ENCODE assay signal across 10 mouse cellular contexts in genomic region chr10:75677989-75678388, GRCm38 (mm10). TPM values are rescaled to one million over a fixed set of nuclear protein-coding genes. Genes with fewer than 3 reads are reported as not detected.
DNase-seq lines count a peak whose midpoint lies in the region; ATAC-seq and TF ChIP-seq lines count a peak whose summit lies in the region.
"Had no signal": no experiment of that assay in that cellular context is flagged by ENCODE, and none has a peak within 500 bp of the region (broad histone marks: within the 10 kb centered on the region; RNA-seq: fewer than 3 reads in every experiment).

No protein-coding gene starts in this region.

- no peak for TF ChIP-seq EP300 in heart, postnatal 0 days (IDR thresholded peaks at IDR 0.05; ENCODE audit: low read depth)

- H3K4me2 ChIP-seq in hindbrain, postnatal 0 days (ENCODE audit: low read depth, low read length) = no peak overlapping the region
- no peak overlapping the region for H3K4me2 ChIP-seq in hindbrain, embryonic 12.5 days (replicated peaks)
- H3K4me2 ChIP-seq in heart, postnatal 0 days (ENCODE audit: low read depth, low read length) = no peak overlapping the region
- H3K4me2 ChIP-seq in hindbrain, embryonic 11.5 days (replicated peaks; ENCODE audit: low read depth, low read length) = no peak overlapping the region
- H3K4me2 ChIP-seq: neural tube, embryonic 13.5 days had no signal

- TF ChIP-seq CTCF in hindbrain, postnatal 0 days (IDR thresholded peaks at IDR 0.05; ENCODE audit: low read depth) = no peak
- TF ChIP-seq CTCF in heart, postnatal 0 days (IDR thresholded peaks at IDR 0.05; ENCODE audit: low read depth) = no peak
- no peak for TF ChIP-seq CTCF in lung, adult 2 months (IDR thresholded peaks at IDR 0.05; ENCODE audit: insufficient read depth, low read length)

- WGBS in hindbrain, postnatal 0 days = 69% methylated on average over 5 of the region's 5 CpGs
- WGBS in hindbrain, embryonic 12.5 days = 93% methylated on average over 5 of the region's 5 CpGs
- WGBS in heart, postnatal 0 days = 72% methylated on average over 5 of the region's 5 CpGs
- WGBS in lung, adult 2 months = 58% methylated on average over 5 of the region's 5 CpGs
- WGBS in hindbrain, embryonic 11.5 days = 87% methylated on average over 5 of the region's 5 CpGs

- peaks cover 7% of the 10 kb centered on the region for H3K4me1 ChIP-seq in hindbrain, postnatal 0 days (ENCODE audit: insufficient read depth, low read length)
- no peaks in the 10 kb centered on the region for H3K4me1 ChIP-seq in hindbrain, embryonic 12.5 days
- peaks cover 30% of the 10 kb centered on the region for H3K4me1 ChIP-seq in heart, postnatal 0 days (ENCODE audit: control insufficient read depth, insufficient read depth)
- H3K4me1 ChIP-seq in lung, adult 2 months (ENCODE audit: control insufficient read depth, insufficient read depth, low read length) = peaks cover 28% of the 10 kb centered on the region
- no peaks in the 10 kb centered on the region for H3K4me1 ChIP-seq in hindbrain, embryonic 11.5 days (replicated peaks; ENCODE audit: control insufficient read depth, insufficient read depth, low read length)
- H3K4me1 ChIP-seq: neural tube, embryonic 13.5 days had no signal

- H3K27me3 ChIP-seq in hindbrain, postnatal 0 days (ENCODE audit: insufficient read depth, low read length) = no peaks in the 10 kb centered on the region
- H3K27me3 ChIP-seq in hindbrain, embryonic 12.5 days = no peaks in the 10 kb centered on the region
- H3K27me3 ChIP-seq in heart, postnatal 0 days (ENCODE audit: control insufficient read depth, insufficient read depth, low read length) = no peaks in the 10 kb centered on the region
- H3K27me3 ChIP-seq in hindbrain, embryonic 11.5 days (ENCODE audit: control insufficient read depth, insufficient read depth, low read length) = no peaks in the 10 kb centered on the region
- H3K27me3 ChIP-seq: neural tube, embryonic 13.5 days had no signal

- ATAC-seq in hindbrain, postnatal 0 days = no peak
- no peak for ATAC-seq in hindbrain, embryonic 12.5 days (ENCODE audit: low FRiP score)
- ATAC-seq in heart, postnatal 0 days (ENCODE audit: insufficient read depth, low read depth) = no peak
- ATAC-seq in hindbrain, embryonic 11.5 days (ENCODE audit: low FRiP score) = no peak

- 0 out of 2 replicates have a peak overlapping the region, but pooled peaks have one; percentile 36 for H3K27ac ChIP-seq in hindbrain, postnatal 0 days
- no peak overlapping the region for H3K27ac ChIP-seq in hindbrain, embryonic 12.5 days
- H3K27ac ChIP-seq in heart, postnatal 0 days (ENCODE audit: low read depth) = peak overlapping the region; percentile 15; the same call in 1 of the 2 replicates
- no peak overlapping the region for H3K27ac ChIP-seq in hindbrain, embryonic 11.5 days (ENCODE audit: low read depth, low read length)
- H3K27ac ChIP-seq: liver, embryonic 14.5 days; neural tube, embryonic 13.5 days had no signal

- no peak for DNase-seq in hindbrain, postnatal 0 days (ENCODE audit: low spot score)
- DNase-seq in cerebellum, adult 18-20 months = peak; percentile 72 to 81
- DNase-seq in heart, postnatal 0 days (ENCODE audit: low spot score) = no peak
- peak; percentile 55 for DNase-seq in lung, adult 2 months
- DNase-seq in urinary bladder, adult 2 months (ENCODE audit: low spot score) = no peak
- no peak for DNase-seq in adrenal gland, adult 2 months
- DNase-seq in hindbrain, embryonic 11.5 days (ENCODE audit: low spot score) = no peak

- H3K36me3 ChIP-seq in hindbrain, postnatal 0 days (ENCODE audit: insufficient read depth, low read length) = peaks cover under 1% of the 10 kb centered on the region; the same call in 1 of the 2 replicates
- peaks cover 44% of the 10 kb centered on the region for H3K36me3 ChIP-seq in hindbrain, embryonic 12.5 days
- H3K36me3 ChIP-seq in heart, postnatal 0 days (replicated peaks; ENCODE audit: control insufficient read depth, insufficient read depth, low read length) = peaks cover 18% of the 10 kb centered on the region
- 0 out of 2 replicates have a peak, but pooled peaks cover 2% of the 10 kb centered on the region for H3K36me3 ChIP-seq in hindbrain, embryonic 11.5 days (ENCODE audit: control insufficient read depth, insufficient read depth, low read length)

- H3K4me3 ChIP-seq in hindbrain, postnatal 0 days (ENCODE audit: low read length) = no peak overlapping the region
- no peak overlapping the region for H3K4me3 ChIP-seq in hindbrain, embryonic 12.5 days
- no peak overlapping the region for H3K4me3 ChIP-seq in heart, postnatal 0 days (ENCODE audit: low read depth, low read length)
- no peak overlapping the region for H3K4me3 ChIP-seq in lung, adult 2 months (replicated peaks; ENCODE audit: extremely low read depth, low read depth, low read length)
- H3K4me3 ChIP-seq in hindbrain, embryonic 11.5 days (ENCODE audit: low read depth, low read length) = no peak overlapping the region
- H3K4me3 ChIP-seq: neural tube, embryonic 13.5 days had no signal

- H3K9me3 ChIP-seq in hindbrain, postnatal 0 days (ENCODE audit: low read length) = no peaks in the 10 kb centered on the region
- no peaks in the 10 kb centered on the region for H3K9me3 ChIP-seq in hindbrain, embryonic 12.5 days (replicated peaks)
- H3K9me3 ChIP-seq in heart, postnatal 0 days (replicated peaks; ENCODE audit: control insufficient read depth, low read length) = no peaks in the 10 kb centered on the region
- H3K9me3 ChIP-seq in hindbrain, embryonic 11.5 days (ENCODE audit: control insufficient read depth, low read length) = no peaks in the 10 kb centered on the region
- H3K9me3 ChIP-seq: neural tube, embryonic 13.5 days had no signal

- H3K9ac ChIP-seq in hindbrain, postnatal 0 days (replicated peaks; ENCODE audit: low read length) = no peak overlapping the region
- H3K9ac ChIP-seq in hindbrain, embryonic 12.5 days = no peak overlapping the region
- no peak overlapping the region for H3K9ac ChIP-seq in heart, postnatal 0 days (replicated peaks; ENCODE audit: low read depth, low read length)
- no peak overlapping the region for H3K9ac ChIP-seq in hindbrain, embryonic 11.5 days (ENCODE audit: low read depth, low read length)
- H3K9ac ChIP-seq: liver, embryonic 14.5 days; neural tube, embryonic 13.5 days had no signal

- no peak for TF ChIP-seq POLR2A in lung, adult 2 months (IDR thresholded peaks at IDR 0.05; ENCODE audit: borderline replicate concordance, extremely low read depth, low read depth, low read length)

RNA-seq across cellular contexts. Expression of gene Susd2, which starts 34.2 kb away (rescaled TPM):
- 14.4 and 14.9 TPM in 2 replicates for total RNA-seq in hindbrain, postnatal 0 days (2014; rRNA removed)
- polyA plus RNA-seq in hindbrain, postnatal 0 days (2015; fragmentation: Nextera tagmentation; extraction: Ambion mirVana) = 11.2 and 11.4 TPM in 2 replicates
- 2.8 TPM in 2 replicates for polyA plus RNA-seq in hindbrain, embryonic 12.5 days (2016; fragmentation: Nextera tagmentation; extraction: Ambion mirVana)
- 6.1 and 7.9 TPM in 2 replicates for total RNA-seq in heart, postnatal 0 days (2014; rRNA removed; ENCODE audit: low replicate concordance)
- polyA plus RNA-seq in heart, postnatal 0 days (2015; fragmentation: Nextera tagmentation; extraction: Ambion mirVana) = 3.6 and 4.1 TPM in 2 replicates
- 13.4 and 15.3 TPM in 2 replicates for polyA plus RNA-seq in lung, adult 2 months (2012; rRNA removed)
- polyA plus RNA-seq in urinary bladder, adult 2 months (2012; rRNA removed) = 57.5 and 76.1 TPM in 2 replicates
- total RNA-seq in adrenal gland, adult 2 months (2021) = 10 to 100 TPM; 10.7 to 13.5 TPM
- polyA plus RNA-seq in adrenal gland, adult 2 months (2012; rRNA removed) = 23.3 and 31.3 TPM in 2 replicates
- 2.1 and 2.7 TPM in 2 replicates for polyA plus RNA-seq in hindbrain, embryonic 11.5 days (2014; fragmentation: Nextera tagmentation; extraction: Ambion mirVana)

Comparison
In these comparisons a context has a peak if more than half of its experiments do, and no peak if none do; other contexts are left out.
1. H3K27ac ChIP-seq: peak in hindbrain, postnatal 0 days (single experiment) and heart, postnatal 0 days (single experiment); none in hindbrain, embryonic 12.5 days (single experiment) and hindbrain, embryonic 11.5 days (single experiment).
2. DNase-seq: peak in cerebellum, adult 18-20 months (2 of 2) and lung, adult 2 months (single experiment); none in hindbrain, postnatal 0 days (single experiment), heart, postnatal 0 days (single experiment), urinary bladder, adult 2 months (single experiment), adrenal gland, adult 2 months (single experiment) and hindbrain, embryonic 11.5 days (single experiment).